Mouse (Mus musculus) MEL (cell line): ENCODE results near the gene Plk1. TPM values are rescaled to one million over a fixed set of nuclear protein-coding genes. Genes with fewer than 3 reads are reported as not detected.

Experiments
- DNase-seq: peaks from one replicate; pipeline ENCODE4 v3.0.0; 2011; ENCODE audit warnings: low read depth, low spot score
- H3K27ac ChIP-seq: 2 replicates; pipeline ENCODE4 v1.5.1; 2012; ENCODE audit warnings: low read depth, mild to moderate bottlenecking, control low read depth, low read length, moderate library complexity; ENCODE audit not compliant: control insufficient read depth
- H3K27me3 ChIP-seq, 2 experiments: fragments of 150-350 bp in 1 of 2; sonication (generic) in 1 of 2; 2 replicates each; pipeline ENCODE4 v1.6.1; 2012; ENCODE audit warnings: low read length in 2 of 2, mild to moderate bottlenecking in 2 of 2, improper control_type of control experiment in 1 of 2, moderate library complexity in 1 of 2; ENCODE audit not compliant: insufficient read depth in 2 of 2, control insufficient read depth in 1 of 2
- H3K36me3 ChIP-seq, 2 experiments: 2 replicates each; pipeline ENCODE4 v1.6.1; 2012 to 2014; ENCODE audit warnings: low read length in 2 of 2, improper control_type of control experiment in 1 of 2, inconsistent platforms in 1 of 2, mild to moderate bottlenecking in 1 of 2; ENCODE audit not compliant: insufficient read depth in 2 of 2, control insufficient read depth in 1 of 2
- H3K4me1 ChIP-seq, 2 experiments: fragments of 150-350 bp in 1 of 2; sonication (generic) in 1 of 2; 2 replicates each; pipeline ENCODE4 v1.6.1; 2012; ENCODE audit warnings: low read length in 2 of 2, improper control_type of control experiment in 1 of 2, mild to moderate bottlenecking in 1 of 2; ENCODE audit not compliant: insufficient read depth in 2 of 2, control insufficient read depth in 1 of 2
- H3K4me3 ChIP-seq, 2 experiments: fragments of 150-350 bp in 1 of 2; sonication (generic) in 1 of 2; 2 replicates each; pipeline ENCODE4 v1.5.1; 2012; ENCODE audit warnings: low read depth in 2 of 2, low read length in 2 of 2, mild to moderate bottlenecking in 2 of 2, moderate library complexity in 2 of 2, control low read depth in 1 of 2, improper control_type of control experiment in 1 of 2; ENCODE audit not compliant: control insufficient read depth in 1 of 2, insufficient read depth in 1 of 2
- H3K79me2 ChIP-seq: 2 replicates; pipeline ENCODE4 v1.6.1; 2012; ENCODE audit warnings: mild to moderate bottlenecking, low read length, moderate library complexity; ENCODE audit not compliant: control insufficient read depth, poor library complexity, insufficient read depth
- H3K9ac ChIP-seq: 2 replicates; pipeline ENCODE4 v1.6.1; 2012; ENCODE audit warnings: low read depth, mild to moderate bottlenecking, control low read depth, low read length, moderate library complexity; ENCODE audit not compliant: control insufficient read depth, poor library complexity, severe bottlenecking
- H3K9me3 ChIP-seq: fragments of 150-350 bp; sonication (generic); replicated peaks from 2 replicates; pipeline ENCODE4 v1.6.1; 2012; ENCODE audit warnings: mild to moderate bottlenecking, low read length, improper control_type of control experiment, moderate library complexity; ENCODE audit not compliant: insufficient read depth
- CTCF ChIP-seq, 3 experiments: IDR thresholded peaks in 2 of 3; conservative IDR thresholded peaks in 1 of 3; 2 replicates each; pipeline ENCODE4 v1.5.1; 2011 to 2012; ENCODE audit warnings: low read length in 3 of 3, low read depth in 2 of 3, mild to moderate bottlenecking in 2 of 3, improper control_type of control experiment in 1 of 3, inconsistent platforms in 1 of 3, mixed read lengths in 1 of 3, moderate library complexity in 1 of 3; ENCODE audit not compliant: control insufficient read depth in 1 of 3, insufficient read depth in 1 of 3, poor library complexity in 1 of 3, severe bottlenecking in 1 of 3
- ETS1 ChIP-seq: IDR thresholded peaks from 2 replicates; pipeline ENCODE4 v1.6.1; 2012; ENCODE audit warnings: low read depth, mild to moderate bottlenecking, inconsistent platforms, low read length, improper control_type of control experiment, moderate library complexity
- HCFC1 ChIP-seq: IDR thresholded peaks from 2 replicates; pipeline ENCODE4 v1.6.1; 2012; ENCODE audit warnings: low read depth, mild to moderate bottlenecking, inconsistent platforms, low read length, improper control_type of control experiment, moderate library complexity
- JUND ChIP-seq: IDR thresholded peaks from 2 replicates; pipeline ENCODE4 v1.6.1; 2011; ENCODE audit warnings: low read depth, mild to moderate bottlenecking, improper control_type of control experiment, low read length
- MAFK ChIP-seq: IDR thresholded peaks from 2 replicates; pipeline ENCODE4 v1.6.1; 2011; ENCODE audit warnings: low read depth, mild to moderate bottlenecking, low read length, improper control_type of control experiment, borderline replicate concordance
- MAZ ChIP-seq: IDR thresholded peaks from 2 replicates; pipeline ENCODE4 v1.6.1; 2012; ENCODE audit warnings: low read depth, mild to moderate bottlenecking, inconsistent platforms, low read length, improper control_type of control experiment
- MEF2A ChIP-seq: IDR thresholded peaks from 2 replicates; pipeline ENCODE4 v1.6.1; 2014; ENCODE audit warnings: low read depth, mild to moderate bottlenecking, inconsistent platforms, low read length, improper control_type of control experiment; ENCODE audit not compliant: poor library complexity, insufficient replicate concordance, severe bottlenecking; ENCODE audit errors: extremely low read depth
- MYB ChIP-seq: IDR thresholded peaks from 2 replicates; pipeline ENCODE4 v1.6.1; 2011; ENCODE audit warnings: mild to moderate bottlenecking, low read depth, low read length, improper control_type of control experiment
- MYC ChIP-seq: IDR thresholded peaks from 2 replicates; pipeline ENCODE4 v1.6.1; 2011; ENCODE audit warnings: low read depth, mild to moderate bottlenecking, low read length, improper control_type of control experiment, moderate library complexity
- NELFE ChIP-seq: IDR thresholded peaks from 2 replicates; pipeline ENCODE4 v1.6.1; 2011; ENCODE audit warnings: low read depth, low read length, improper control_type of control experiment
- NRF1 ChIP-seq: IDR thresholded peaks from 2 replicates; pipeline ENCODE4 v1.6.1; 2014; ENCODE audit warnings: low read depth, mild to moderate bottlenecking, inconsistent platforms, low read length, improper control_type of control experiment, moderate library complexity; ENCODE audit not compliant: poor library complexity, insufficient read depth, severe bottlenecking
- POLR2A ChIP-seq, 2 experiments: IDR thresholded peaks; 2 replicates each; pipeline ENCODE4 v1.6.1; 2011 to 2012; ENCODE audit warnings: low read length in 2 of 2, mild to moderate bottlenecking in 2 of 2, control low read depth in 1 of 2, improper control_type of control experiment in 1 of 2, low read depth in 1 of 2, moderate library complexity in 1 of 2; ENCODE audit not compliant: control insufficient read depth in 1 of 2, insufficient read depth in 1 of 2, poor library complexity in 1 of 2
- POLR2AphosphoS2 ChIP-seq: IDR thresholded peaks from 2 replicates; pipeline ENCODE4 v1.6.1; 2011; ENCODE audit warnings: low read length, improper control_type of control experiment
- RCOR1 ChIP-seq: IDR thresholded peaks from 2 replicates; pipeline ENCODE4 v1.6.1; 2012; ENCODE audit warnings: low read depth, mild to moderate bottlenecking, inconsistent platforms, low read length, improper control_type of control experiment
- SIN3A ChIP-seq: IDR thresholded peaks from 2 replicates; pipeline ENCODE4 v1.6.1; 2012; ENCODE audit warnings: low read length, improper control_type of control experiment, inconsistent platforms
- TAL1 ChIP-seq: IDR thresholded peaks from 2 replicates; pipeline ENCODE4 v1.6.1; 2012; ENCODE audit warnings: mild to moderate bottlenecking, inconsistent platforms, low read length, moderate library complexity, mixed read lengths
- TCF12 ChIP-seq: IDR thresholded peaks from 2 replicates; pipeline ENCODE4 v1.6.1; 2014; ENCODE audit warnings: low read depth, mild to moderate bottlenecking, inconsistent platforms, low read length, improper control_type of control experiment, moderate library complexity
- USF1 ChIP-seq: IDR thresholded peaks from 2 replicates; pipeline ENCODE4 v1.6.1; 2014; ENCODE audit warnings: low read depth, mild to moderate bottlenecking, inconsistent platforms, low read length, improper control_type of control experiment, moderate library complexity
- USF2 ChIP-seq, 2 experiments: IDR thresholded peaks; 2 replicates each; pipeline ENCODE4 v1.6.1; 2011 to 2012; ENCODE audit warnings: improper control_type of control experiment in 2 of 2, low read length in 2 of 2, borderline replicate concordance in 1 of 2, inconsistent platforms in 1 of 2, low read depth in 1 of 2, mild to moderate bottlenecking in 1 of 2; ENCODE audit not compliant: insufficient read depth in 1 of 2
- ZKSCAN1 ChIP-seq: IDR thresholded peaks from 2 replicates; pipeline ENCODE4 v1.6.1; 2012; ENCODE audit warnings: low read depth, mild to moderate bottlenecking, inconsistent platforms, low read length, improper control_type of control experiment, moderate library complexity
- polyA plus RNA-seq, 2 experiments: library from polyadenylated mRNA; stranded (reverse) in 1 of 2; unstranded in 1 of 2; fragments of >175 nt in 1 of 2; fragments of >200 nt in 1 of 2; gene quantifications; 2 replicates each; pipeline versions ENCODE4 v1.2.1 to v1.2.4; 2012; ENCODE audit warnings: low replicate concordance in 2 of 2, low read depth in 1 of 2; ENCODE audit not compliant: insufficient read length in 2 of 2, insufficient read depth in 1 of 2, missing spikeins in 1 of 2
- total RNA-seq: library from RNA; depleted of rRNA; stranded (reverse); fragments of 300-350 nt; gene quantifications from 2 replicates; pipeline ENCODE4 v1.2.3, GENCODE M21; 2012

Gene Plk1
- total and polyA plus RNA-seq, 3 experiments, result 46.7 to 244 (median 157) TPM

DNA sequence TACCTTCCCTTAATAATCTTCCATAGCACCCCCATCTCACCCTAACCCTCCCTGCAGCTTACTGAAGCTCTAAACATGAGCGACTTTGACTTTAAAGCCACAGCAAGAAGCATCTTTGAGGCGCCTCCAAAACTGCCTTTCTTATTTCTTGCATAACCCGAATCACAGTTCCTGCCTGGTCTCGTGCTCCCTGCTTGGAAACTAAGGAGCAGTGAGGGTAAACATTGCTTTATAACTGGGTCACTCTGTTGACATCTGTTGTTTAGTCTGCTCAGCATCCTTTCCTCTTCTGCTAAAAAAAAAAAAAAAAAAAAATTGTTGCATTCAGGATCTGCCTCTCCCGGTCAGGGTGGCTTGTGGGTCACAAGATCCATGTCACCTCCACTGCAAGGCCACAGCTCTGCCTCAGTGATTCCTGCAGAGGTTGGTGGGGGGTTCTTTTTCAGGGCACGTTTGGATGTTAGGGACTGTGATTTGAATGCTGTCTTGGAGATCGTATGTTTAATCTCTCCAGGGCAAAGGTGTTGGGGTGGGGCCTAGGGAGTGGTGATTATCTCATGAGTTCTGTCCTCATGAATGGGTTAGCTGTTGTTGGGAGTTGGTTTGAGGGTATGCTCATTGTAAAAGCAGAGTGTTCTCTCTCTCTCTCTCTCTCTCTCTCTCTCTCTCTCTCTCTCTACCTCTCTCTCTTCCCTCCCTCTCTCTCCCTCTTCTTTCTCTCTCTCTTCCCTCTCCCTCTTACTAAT, 49.2 kb downstream of the Plk1 start:
- Histone ChIP-seq H3K79me2 (no peaks in the 10 kb centered on the region), H3K9ac (no peak overlapping the region), H3K4me3 (no peak overlapping the region), H3K36me3 (no peaks in the 10 kb centered on the region), H3K27me3 (peaks cover 2 to 15% of the 10 kb centered on the region in 2 experiments; a peak in 2 of 4 replicates), H3K9me3 (no peaks in the 10 kb centered on the region), H3K27ac (no peak overlapping the region), H3K4me1 (no peaks in the 10 kb centered on the region)
- TF ChIP-seq SIN3A, result no peak
- TF ChIP-seq MEF2A, result no peak
- TF ChIP-seq ZKSCAN1, result no peak
- no peak for TF ChIP-seq TCF12
- TF ChIP-seq JUND, result no peak
- no peak for TF ChIP-seq CTCF (IDR thresholded peaks at IDR 0.05 in 2 of 3, conservative IDR thresholded peaks at IDR 0.05 in 1 of 3; ENCODE audit: control insufficient read depth in 1 of 3, insufficient read depth in 1 of 3, low read depth in 2 of 3, low read length in 3 of 3, poor library complexity in 1 of 3, severe bottlenecking in 1 of 3)
- no peak for TF ChIP-seq TAL1
- TF ChIP-seq MYC, result no peak
- TF ChIP-seq NRF1, result no peak
- TF ChIP-seq USF1, result no peak
- TF ChIP-seq USF2 (IDR thresholded peaks at IDR 0.05; ENCODE audit: borderline replicate concordance in 1 of 2, insufficient read depth in 1 of 2, low read depth in 1 of 2, low read length in 2 of 2), result no peak
- TF ChIP-seq MAZ, result no peak
- no peak for TF ChIP-seq ETS1
- TF ChIP-seq POLR2A (IDR thresholded peaks at IDR 0.05; ENCODE audit: control insufficient read depth in 1 of 2, insufficient read depth in 1 of 2, low read depth in 1 of 2, low read length in 2 of 2, poor library complexity in 1 of 2), result no peak
- TF ChIP-seq HCFC1, result no peak
- no peak for TF ChIP-seq POLR2AphosphoS2
- no peak for TF ChIP-seq MYB
- TF ChIP-seq NELFE, result no peak
- no peak for TF ChIP-seq MAFK
- no peak for TF ChIP-seq RCOR1
- DNase-seq, result no peak
